Mouse (Mus musculus): ENCODE results near the gene Cd320.
"Not testable (repeated sequence)": the region's sequence is repeated elsewhere in the genome, so short reads cannot be mapped to it uniquely, and the experiment has no call there.

The Cd320 gene

GRCm38 (mm10) chr17:33824997-33825330 lies 17.9 kb upstream of the Cd320 start:
- CTCF ChIA-PET = interaction anchor here (0.7 kb wide), 1 partner anchor 23 kb away, joined by 8 read pairs; no protein-coding TSS in a partner anchor

GRCm38 (mm10) chr17:33825462-33825861 lies 17.4 kb upstream of the Cd320 start:
- CTCF ChIA-PET = interaction anchor here (0.7 kb wide), 1 partner anchor 23 kb away, joined by 8 read pairs; no protein-coding TSS in a partner anchor

DNA sequence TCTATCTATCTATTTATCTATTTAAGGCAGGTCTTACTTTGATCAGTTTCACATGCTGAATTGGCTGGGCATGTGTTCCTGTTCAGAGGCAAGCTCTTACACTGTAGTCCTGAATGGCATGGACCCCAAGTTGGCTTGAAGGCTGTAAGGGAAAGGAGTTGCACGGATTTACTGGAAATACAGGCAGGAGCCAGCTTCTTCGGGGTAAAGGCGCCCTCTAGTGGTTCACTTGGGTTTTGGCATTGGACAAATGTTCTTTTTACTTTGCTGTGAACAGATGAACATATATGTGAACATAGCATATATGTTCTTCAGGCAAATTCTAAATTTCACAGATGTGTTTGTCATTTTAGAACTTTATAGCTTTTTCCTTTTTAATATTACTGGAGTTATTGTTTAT lies 16.0 kb upstream of the Cd320 start:
- CTCF ChIA-PET = no interaction called here

- CTCF ChIA-PET = interaction anchor here (0.6 kb wide), 1 partner anchor 37 kb away, joined by 3 read pairs; no protein-coding TSS in a partner anchor
Measured at GRCm38 (mm10) chr17:33828892-33829291, 14.0 kb upstream of the Cd320 start.

GRCm38 (mm10) chr17:33829561-33829960 lies 13.3 kb upstream of the Cd320 start:
- CTCF ChIA-PET = no interaction called here

DNA sequence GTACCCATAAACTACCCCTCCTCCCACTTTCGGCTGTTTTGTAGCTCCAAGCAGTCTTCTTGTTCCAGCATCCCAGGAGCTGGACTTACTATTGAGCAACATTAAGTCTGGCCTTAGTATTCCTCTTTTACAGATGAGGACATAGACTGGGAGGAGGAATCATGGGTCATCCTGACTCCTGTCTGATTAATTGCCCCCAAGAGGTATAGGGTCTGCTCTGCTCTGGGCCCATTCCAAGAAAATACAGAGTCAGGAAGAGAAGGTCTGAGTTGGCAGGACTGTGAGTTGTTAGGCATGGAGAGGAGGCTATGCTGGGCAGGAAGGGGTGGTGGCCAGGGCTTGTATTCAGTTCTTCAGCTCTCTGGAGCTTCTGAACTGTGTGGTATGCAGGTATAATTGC lies 1.3 kb downstream of the Cd320 start:
- CTCF ChIA-PET = no interaction called here

DNA sequence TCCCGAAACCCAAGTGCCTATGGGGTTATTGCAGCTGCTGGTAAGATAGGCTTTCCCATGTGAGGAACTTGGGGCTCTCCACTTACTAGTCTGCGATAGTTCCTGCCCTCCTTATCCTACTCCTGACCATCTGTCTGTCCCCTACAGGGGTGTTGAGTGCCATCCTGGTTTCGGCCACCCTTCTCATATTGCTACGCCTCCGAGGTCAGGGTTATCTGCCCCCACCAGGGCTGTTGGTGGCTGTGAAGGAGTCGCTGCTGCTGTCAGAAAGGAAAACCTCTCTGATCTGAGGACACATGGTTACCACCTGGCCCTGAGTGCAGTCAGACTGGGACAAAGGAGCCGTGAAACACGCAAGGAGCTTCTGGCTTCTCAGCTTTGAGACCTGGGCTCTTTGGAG lies 5.2 kb downstream of the Cd320 start:
- CTCF ChIA-PET = no interaction called here

- CTCF ChIA-PET = interaction anchor here (0.6 kb wide), 1 partner anchor 15 kb away, joined by 6 read pairs; no protein-coding TSS in a partner anchor
Measured at GRCm38 (mm10) chr17:33851331-33851730, 8.4 kb downstream of the Cd320 start.

DNA sequence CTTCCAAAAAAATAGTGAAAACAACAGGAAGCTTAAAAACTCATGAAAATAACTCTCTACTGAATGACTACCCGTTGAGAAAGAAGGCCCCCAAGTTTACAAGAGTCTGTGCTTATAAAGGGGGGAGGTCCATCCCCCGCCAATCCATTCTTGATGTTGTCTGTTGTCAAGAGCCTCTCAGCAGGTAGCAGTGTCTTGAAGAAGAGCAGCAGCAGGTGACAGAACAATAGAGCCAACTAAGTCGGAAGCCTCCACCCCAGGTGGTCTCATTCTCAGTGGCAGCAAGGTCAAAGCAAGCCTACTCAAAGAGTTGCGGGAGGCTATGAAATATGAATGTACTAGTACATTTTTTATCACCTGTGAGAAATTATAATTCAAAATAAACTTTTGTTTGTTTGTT lies 14.9 kb downstream of the Cd320 start:
- CTCF ChIA-PET = no interaction called here

- CTCF ChIA-PET = interaction anchor here (0.5 to 0.6 kb wide), 3 partner anchors 211 to 1578 kb away, joined by 3 to 5 read pairs (median 4); no protein-coding TSS in a partner anchor
Measured at GRCm38 (mm10) chr17:33865330-33866030, 22.6 kb downstream of the Cd320 start.

DNA sequence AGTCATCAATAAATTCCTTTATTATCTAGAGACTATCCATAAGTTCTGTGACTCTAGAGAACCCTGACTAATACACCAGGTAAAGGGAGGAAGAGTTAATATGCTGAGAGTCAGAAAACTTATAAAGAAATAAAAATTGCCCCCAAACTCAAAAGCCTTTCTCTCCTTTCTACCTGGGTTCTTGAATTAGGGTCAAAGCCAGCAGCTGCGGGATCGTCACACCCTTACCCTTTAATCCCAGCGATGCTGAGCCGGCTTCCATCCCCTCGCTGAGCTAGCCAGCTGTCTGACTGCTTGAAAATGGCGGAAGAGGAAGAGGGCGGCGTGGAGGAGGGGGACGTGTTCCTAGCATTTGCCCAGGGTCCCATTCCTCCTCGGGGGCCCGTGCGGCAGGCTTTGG lies 30.6 kb downstream of the Cd320 start, which contains the start of gene Gm7029:
Gm7029 (plus strand) TSS at position 301 of the 400 bp plus-strand sequence.
- CTCF ChIA-PET = not testable (repeated sequence)

GRCm38 (mm10) chr17:33874411-33874810 lies 31.5 kb downstream of the Cd320 start:
- CTCF ChIA-PET = no interaction called here

- CTCF ChIA-PET = not testable (repeated sequence)
Measured at GRCm38 (mm10) chr17:33875797-33876196, 32.9 kb downstream of the Cd320 start.

- CTCF ChIA-PET = not testable (repeated sequence)
Measured at GRCm38 (mm10) chr17:33884320-33884719, 41.4 kb downstream of the Cd320 start.

GRCm38 (mm10) chr17:33887802-33888201 lies 44.9 kb downstream of the Cd320 start:
- CTCF ChIA-PET = not testable (repeated sequence)

GRCm38 (mm10) chr17:33888230-33888629 lies 45.3 kb downstream of the Cd320 start:
- CTCF ChIA-PET = not testable (repeated sequence)

- CTCF ChIA-PET = not testable (repeated sequence)
Measured at GRCm38 (mm10) chr17:33889941-33890532, 47.1 kb downstream of the Cd320 start.

- CTCF ChIA-PET = no interaction called here
Measured at GRCm38 (mm10) chr17:33890533-33891059, 47.7 kb downstream of the Cd320 start, which contains the start of gene Kifc1. Gene Kifc1, minus strand, starts transcription at chr17:33890661.

DNA sequence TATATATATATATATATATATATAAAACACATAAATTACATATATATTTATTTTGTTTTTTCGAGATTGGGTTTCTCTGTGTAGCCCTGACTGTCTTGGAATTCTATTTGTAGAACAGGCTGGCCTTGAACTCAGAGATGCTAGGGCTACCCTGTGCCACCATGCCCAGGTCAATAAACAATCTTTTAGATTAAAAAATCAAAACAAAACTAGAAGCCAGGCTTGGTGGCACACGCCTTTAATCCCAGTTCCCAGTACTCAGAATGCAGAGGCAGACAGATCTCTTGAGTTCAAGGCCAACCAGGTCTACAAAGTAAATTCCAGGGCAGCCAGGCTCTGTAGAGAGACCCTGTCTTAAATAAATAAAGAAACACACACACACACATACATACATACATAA lies 48.5 kb downstream of the Cd320 start:
- CTCF ChIA-PET = no interaction called here

GRCm38 (mm10) chr17:33891892-33892291 lies 49.0 kb downstream of the Cd320 start:
- CTCF ChIA-PET = not testable (repeated sequence)

DNA sequence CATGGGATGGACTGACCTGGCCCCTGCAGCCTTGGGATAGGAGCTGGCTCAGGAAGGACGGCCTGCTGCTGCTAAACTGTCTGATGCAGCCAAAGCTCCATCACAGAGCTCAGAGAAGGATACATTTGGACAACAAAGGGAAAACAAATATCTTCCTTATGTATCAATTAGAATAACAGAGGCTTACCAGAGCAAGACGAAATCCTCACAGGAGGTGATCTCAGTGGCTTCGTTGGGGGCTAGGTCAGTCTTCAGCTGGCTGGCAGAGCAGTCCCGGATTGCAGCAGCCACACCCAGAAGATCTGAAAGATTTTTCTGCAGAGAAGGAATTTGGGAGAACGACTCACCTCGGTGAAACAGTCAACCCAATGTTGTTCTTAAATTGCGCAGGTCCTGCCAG lies 49.5 kb downstream of the Cd320 start:
- CTCF ChIA-PET = no interaction called here

- CTCF ChIA-PET = interaction anchor here (0.7 kb wide), 1 partner anchor 30 kb away, joined by 3 read pairs; no protein-coding TSS in a partner anchor
Measured at GRCm38 (mm10) chr17:33893011-33893410, 50.1 kb downstream of the Cd320 start.

All from spleen, embryonic (tissue).